Mouse (Mus musculus) kidney, embryonic 14.5 days (tissue): ENCODE measurements around the gene Gp9. TPM values are rescaled to one million over a fixed set of nuclear protein-coding genes. Genes with fewer than 3 reads are reported as not detected.
"Not testable (repeated sequence)": the region's sequence is repeated elsewhere in the genome, so short reads cannot be mapped to it uniquely, and the experiment has no call there.

Experiments used
- ATAC-seq: fragments of 200-750 bp; cut with Nextera tagmentation; 2 replicates; pipeline ENCODE4 v1.8.0; 2017; ENCODE audit warnings: moderate number of reproducible peaks, mild to moderate bottlenecking, moderate TSS enrichment, moderate library complexity; ENCODE audit not compliant: low FRiP score, low TSS enrichment
- H3K27ac ChIP-seq: fragments of 300-500 bp; sonication (generic); 2 replicates; pipeline ENCODE4 v1.5.1; 2014; ENCODE audit warnings: low read depth, mild to moderate bottlenecking, low read length, moderate library complexity, mixed read lengths
- H3K27me3 ChIP-seq: fragments of 300-500 bp; sonication (generic); 2 replicates; pipeline ENCODE4 v1.6.1; 2014; ENCODE audit warnings: mild to moderate bottlenecking, low read length; ENCODE audit not compliant: control insufficient read depth, insufficient read depth
- H3K36me3 ChIP-seq: fragments of 300-500 bp; sonication (generic); 2 replicates; pipeline ENCODE4 v1.6.1; 2014; ENCODE audit warnings: low read length, mixed read lengths; ENCODE audit not compliant: control insufficient read depth, insufficient read depth
- H3K4me1 ChIP-seq: fragments of 300-500 bp; sonication (generic); 2 replicates; pipeline ENCODE4 v1.6.1; 2014; ENCODE audit warnings: low read length, mixed read lengths; ENCODE audit not compliant: control insufficient read depth, insufficient read depth
- H3K4me2 ChIP-seq: fragments of 300-500 bp; sonication (generic); replicated peaks from 2 replicates; pipeline ENCODE4 v1.6.1; 2014; ENCODE audit warnings: low read depth, mild to moderate bottlenecking, low read length
- H3K4me3 ChIP-seq: fragments of 300-500 bp; sonication (generic); 2 replicates; pipeline ENCODE4 v1.5.1; 2014; ENCODE audit warnings: mild to moderate bottlenecking, low read length
- H3K9ac ChIP-seq: fragments of 300-500 bp; sonication (generic); 2 replicates; pipeline ENCODE4 v1.6.1; 2014; ENCODE audit warnings: low read depth, mild to moderate bottlenecking, low read length, moderate library complexity
- H3K9me3 ChIP-seq: fragments of 300-500 bp; sonication (generic); 2 replicates; pipeline ENCODE4 v1.6.1; 2016; ENCODE audit warnings: low read length; ENCODE audit not compliant: control insufficient read depth
- WGBS: fragments of 180-500 bp; shearing (Covaris S2); extraction: QIAGEN DNeasy Blood & Tissue Kit; methylation state at CpG from one replicate; pipeline ENCODE4 v1.1.7; 2014; 5-methylcytosine and 5-hydroxymethylcytosine counted together
- polyA plus RNA-seq: library from polyadenylated mRNA; unstranded; fragments of >200 nt; fragmentation: Nextera tagmentation; extraction: Ambion mirVana; gene quantifications from 2 replicates; pipeline ENCODE4 v1.2.1, GENCODE M21; 2014

Gene Gp9
- polyA plus RNA-seq, 1 experiment from 2014 or later, result 2.5 TPM

GRCm38 (mm10) chr6:87759850-87760249, 18.0 kb upstream of the Gp9 start:
- 58% methylated on average over 3 of the region's 3 CpGs for WGBS
- H3K4me2 ChIP-seq, result no peak overlapping the region

GRCm38 (mm10) chr6:87762161-87762560, 15.7 kb upstream of the Gp9 start:
- no peaks in the 10 kb centered on the region for H3K27me3 ChIP-seq
- no peak for ATAC-seq
- 79% methylated on average over 5 of the region's 5 CpGs for WGBS
- no peak overlapping the region for H3K27ac ChIP-seq
- no peaks in the 10 kb centered on the region for H3K36me3 ChIP-seq
- H3K4me3 ChIP-seq, result no peak overlapping the region
- H3K4me2 ChIP-seq, result no peak overlapping the region
- no peaks in the 10 kb centered on the region for H3K4me1 ChIP-seq
- H3K9me3 ChIP-seq, result no peaks in the 10 kb centered on the region
- H3K9ac ChIP-seq, result no peak overlapping the region

More at GRCm38 (mm10) chr6:87759850-87760249, 18.0 kb upstream of the Gp9 start:
- no peaks in the 10 kb centered on the region for H3K27me3 ChIP-seq
- H3K4me1 ChIP-seq, result no peaks in the 10 kb centered on the region
- no peaks in the 10 kb centered on the region for H3K36me3 ChIP-seq
- H3K9me3 ChIP-seq, result no peaks in the 10 kb centered on the region
- H3K9ac ChIP-seq, result no peak overlapping the region
- ATAC-seq, result no peak
- H3K27ac ChIP-seq, result no peak overlapping the region
- no peak overlapping the region for H3K4me3 ChIP-seq

DNA sequence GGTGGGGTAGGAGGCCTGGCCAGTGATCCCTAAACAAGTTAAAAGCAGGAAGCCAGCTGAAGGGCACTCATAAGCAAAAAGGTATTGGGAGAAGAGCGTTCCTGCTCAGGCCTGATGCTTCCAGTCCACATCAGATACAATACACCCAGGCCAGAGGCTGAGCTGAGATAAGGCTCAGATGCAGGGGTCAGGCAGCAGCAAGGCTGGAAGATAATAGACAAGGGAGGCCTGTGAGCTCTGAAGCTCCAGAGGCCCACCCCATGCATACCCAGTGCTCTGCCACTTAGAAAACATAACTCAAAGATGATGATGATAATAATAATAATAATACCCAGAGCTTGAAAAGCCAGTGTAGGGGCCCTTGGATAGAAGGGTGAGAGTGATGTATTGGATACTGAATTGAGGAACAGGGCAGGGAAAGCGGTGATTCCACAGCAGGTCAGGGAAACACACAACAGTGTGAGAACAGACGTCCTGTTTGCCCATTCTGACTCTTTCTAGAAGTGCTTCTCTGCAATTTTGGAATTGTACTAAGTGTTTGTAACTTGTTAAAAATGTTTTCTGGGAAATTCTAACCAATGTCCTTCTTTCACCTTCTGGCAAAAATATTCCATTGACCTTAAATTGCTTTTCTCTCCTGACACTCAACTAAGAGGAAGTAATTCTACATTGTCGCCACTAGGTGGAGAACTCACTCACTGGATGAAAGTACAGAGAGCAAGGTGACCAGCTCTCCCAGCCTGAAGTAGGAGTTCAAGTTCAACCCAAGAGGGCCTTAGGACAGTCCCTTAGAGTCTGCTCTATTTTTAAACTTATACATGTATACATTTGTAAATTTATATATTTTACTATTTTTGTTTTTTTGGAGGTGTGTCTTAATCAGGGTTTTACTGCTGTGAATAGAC, 14.2 kb upstream of the Gp9 start:
- no peak for ATAC-seq
- Histone ChIP-seq H3K27ac (no peak overlapping the region), H3K27me3 (no peaks in the 10 kb centered on the region), H3K4me1 (no peaks in the 10 kb centered on the region), H3K9me3 (no peaks in the 10 kb centered on the region), H3K4me3 (no peak overlapping the region), H3K9ac (no peak overlapping the region), H3K4me2 (no peak overlapping the region), H3K36me3 (no peaks in the 10 kb centered on the region)
- WGBS, result 62% methylated on average over 4 of the region's 4 CpGs

GRCm38 (mm10) chr6:87764296-87764695, 13.6 kb upstream of the Gp9 start:
- not testable (repeated sequence) for H3K36me3 ChIP-seq, H3K4me2 ChIP-seq, H3K27me3 ChIP-seq, ATAC-seq, H3K4me3 ChIP-seq, H3K4me1 ChIP-seq, H3K9me3 ChIP-seq, H3K9ac ChIP-seq, H3K27ac ChIP-seq
- 90% methylated on average over 2 of the region's 2 CpGs for WGBS

DNA sequence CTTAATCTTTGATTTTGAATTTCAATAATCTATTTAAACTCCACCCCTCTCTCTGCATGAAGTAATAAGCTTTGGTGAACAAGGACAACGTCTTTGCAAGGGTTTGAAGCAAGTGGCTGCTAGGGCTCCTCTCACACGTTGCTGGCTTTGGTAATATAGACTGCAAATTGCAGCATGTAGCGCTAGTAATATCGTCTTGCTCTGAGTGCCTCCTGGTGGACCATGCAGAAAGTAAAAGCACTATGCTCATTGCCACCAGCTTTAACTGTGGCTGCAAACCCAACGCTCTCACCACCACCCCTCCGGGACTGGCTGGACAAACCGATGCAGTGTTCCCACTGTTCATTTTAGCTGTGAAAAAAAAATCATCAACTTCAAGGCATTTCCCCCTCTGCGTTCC, 7.2 kb upstream of the Gp9 start:
- H3K4me3 ChIP-seq, result no peak overlapping the region
- no peak overlapping the region for H3K4me2 ChIP-seq
- no peak overlapping the region for H3K27ac ChIP-seq
- H3K36me3 ChIP-seq, result no peaks in the 10 kb centered on the region
- no peaks in the 10 kb centered on the region for H3K9me3 ChIP-seq
- no peaks in the 10 kb centered on the region for H3K4me1 ChIP-seq
- H3K27me3 ChIP-seq, result no peaks in the 10 kb centered on the region
- ATAC-seq, result no peak
- 55% methylated on average over 8 of the region's 8 CpGs for WGBS
- no peak overlapping the region for H3K9ac ChIP-seq

GRCm38 (mm10) chr6:87774466-87774865, 3.4 kb upstream of the Gp9 start:
- no peaks in the 10 kb centered on the region for H3K4me1 ChIP-seq
- no peaks in the 10 kb centered on the region for H3K9me3 ChIP-seq
- H3K27me3 ChIP-seq, result no peaks in the 10 kb centered on the region
- no peak overlapping the region for H3K27ac ChIP-seq
- no peak overlapping the region for H3K4me2 ChIP-seq
- no peaks in the 10 kb centered on the region for H3K36me3 ChIP-seq
- 50% methylated on average over 1 of the region's 1 CpGs for WGBS
- H3K4me3 ChIP-seq, result no peak overlapping the region
- no peak overlapping the region for H3K9ac ChIP-seq
- no peak for ATAC-seq

DNA sequence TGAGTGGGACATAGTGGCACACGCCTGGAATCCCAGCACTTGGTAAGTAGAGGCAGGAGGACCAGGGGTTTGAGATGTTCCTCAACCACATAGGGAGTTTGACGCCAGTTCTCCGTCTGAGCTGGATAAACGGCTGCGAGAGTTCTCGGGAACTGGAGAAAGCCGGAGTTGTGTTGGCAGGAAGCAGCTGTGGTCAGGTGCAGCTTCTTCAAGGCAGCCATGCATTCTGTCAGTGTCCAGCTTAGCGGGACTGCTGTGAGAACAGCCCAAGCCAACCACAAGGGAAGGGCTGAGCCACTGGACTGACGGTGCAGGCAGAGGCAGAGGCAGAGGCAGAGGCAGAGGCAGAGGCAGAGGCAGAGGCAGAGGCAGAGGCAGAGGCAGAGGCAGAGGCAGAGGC, 3.0 kb upstream of the Gp9 start:
- H3K4me1 ChIP-seq, result no peaks in the 10 kb centered on the region
- no peak for ATAC-seq
- 81% methylated on average over 9 of the region's 9 CpGs for WGBS

GRCm38 (mm10) chr6:87775588-87776245, 2.2 kb upstream of the Gp9 start:
- H3K4me3 ChIP-seq, result no peak overlapping the region
- no peaks in the 10 kb centered on the region for H3K36me3 ChIP-seq
- no peak overlapping the region for H3K9ac ChIP-seq
- no peak overlapping the region for H3K27ac ChIP-seq
- H3K27me3 ChIP-seq, result no peaks in the 10 kb centered on the region
- no peak overlapping the region for H3K4me2 ChIP-seq
- H3K9me3 ChIP-seq, result no peaks in the 10 kb centered on the region
- 81% methylated on average over 3 of the region's 3 CpGs for WGBS
- H3K4me1 ChIP-seq, result no peaks in the 10 kb centered on the region
- ATAC-seq, result no peak

More for the DNA sequence above, 3.0 kb upstream of the Gp9 start:
- Histone ChIP-seq H3K4me2 (no peak overlapping the region), H3K27ac (no peak overlapping the region), H3K27me3 (no peaks in the 10 kb centered on the region), H3K4me3 (no peak overlapping the region), H3K9ac (no peak overlapping the region), H3K9me3 (no peaks in the 10 kb centered on the region), H3K36me3 (no peaks in the 10 kb centered on the region)

- Histone ChIP-seq H3K4me1 (no peaks in the 10 kb centered on the region), H3K4me3 (no peak overlapping the region), H3K27ac (no peak overlapping the region), H3K9ac (no peak overlapping the region), H3K27me3 (no peaks in the 10 kb centered on the region), H3K36me3 (no peaks in the 10 kb centered on the region), H3K4me2 (no peak overlapping the region), H3K9me3 (no peaks in the 10 kb centered on the region)
- ATAC-seq, result no peak
- WGBS, result 69% methylated on average over 1 of the region's 1 CpGs
Measured at GRCm38 (mm10) chr6:87776663-87777062, 1.2 kb upstream of the Gp9 start.
